Mouse (Mus musculus): ENCODE results near the gene Pcbp1. TPM values are rescaled to one million over a fixed set of nuclear protein-coding genes. Genes with fewer than 3 reads are reported as not detected.
"Not testable (repeated sequence)": the region's sequence is repeated elsewhere in the genome, so short reads cannot be mapped to it uniquely, and the experiment has no call there.

The Pcbp1 gene
- polyA plus RNA-seq, 1 experiment, result 453 TPM

- TF ChIP-seq MYOG (IDR thresholded peaks at IDR 0.05; ENCODE audit: control insufficient read depth, extremely low read depth, insufficient read length), result no peak
- TF ChIP-seq CTCF (IDR thresholded peaks at IDR 0.05; ENCODE audit: control insufficient read depth, insufficient read depth, insufficient read length), result no peak
- TF ChIP-seq CEBPB (IDR thresholded peaks at IDR 0.05; ENCODE audit: low read depth), result no peak
- no peak for TF ChIP-seq MYOD1 (IDR thresholded peaks at IDR 0.05; ENCODE audit: control insufficient read depth, insufficient read length, low read depth)
- TF ChIP-seq USF1 (IDR thresholded peaks at IDR 0.05; ENCODE audit: low read depth), result no peak
- TF ChIP-seq FOSL1 (IDR thresholded peaks at IDR 0.05; ENCODE audit: insufficient read depth, low read length, poor library complexity, severe bottlenecking), result no peak
- H3K36me3 ChIP-seq (ENCODE audit: control insufficient read depth, insufficient read depth), result peaks cover 12% of the 10 kb centered on the region
- no peak overlapping the region for H3ac ChIP-seq (ENCODE audit: control insufficient read depth, insufficient read length, low read depth)
- H3K27me3 ChIP-seq (ENCODE audit: control insufficient read depth, insufficient read depth, insufficient read length), result no peaks in the 10 kb centered on the region
- H3K79me3 ChIP-seq (ENCODE audit: low read depth), result no peaks in the 10 kb centered on the region
- no peak overlapping the region for H3K4me3 ChIP-seq (ENCODE audit: insufficient read depth, poor library complexity, severe bottlenecking)
- H3K79me2 ChIP-seq (ENCODE audit: control insufficient read depth, insufficient read depth), result no peaks in the 10 kb centered on the region
Measured at GRCm38 (mm10) chr6:86565782-86566181, 39.7 kb upstream of the Pcbp1 start.

GRCm38 (mm10) chr6:86557182-86557581 is 31.1 kb upstream of the Pcbp1 start:
- peaks cover 19% of the 10 kb centered on the region for H3K36me3 ChIP-seq (ENCODE audit: control insufficient read depth, insufficient read depth)
- H3ac ChIP-seq (ENCODE audit: control insufficient read depth, insufficient read length, low read depth); H3K79me2 ChIP-seq (ENCODE audit: control insufficient read depth, insufficient read depth); H3K4me3 ChIP-seq (ENCODE audit: insufficient read depth, poor library complexity, severe bottlenecking); H3K79me3 ChIP-seq (ENCODE audit: low read depth); H3K27me3 ChIP-seq (ENCODE audit: control insufficient read depth, insufficient read depth, insufficient read length): not testable (repeated sequence)

- no peaks in the 10 kb centered on the region for H3K79me2 ChIP-seq (ENCODE audit: control insufficient read depth, insufficient read depth)
- TF ChIP-seq MAX (IDR thresholded peaks at IDR 0.05) (no peak), CTCF (IDR thresholded peaks at IDR 0.05; ENCODE audit: control insufficient read depth, insufficient read depth, insufficient read length) (no peak), FOSL1 (IDR thresholded peaks at IDR 0.05; ENCODE audit: insufficient read depth, low read length, poor library complexity, severe bottlenecking) (no peak), USF1 (IDR thresholded peaks at IDR 0.05; ENCODE audit: low read depth) (no peak), CEBPB (IDR thresholded peaks at IDR 0.05; ENCODE audit: low read depth) (no peak), MYOG (IDR thresholded peaks at IDR 0.05; ENCODE audit: control insufficient read depth, extremely low read depth, insufficient read length) (no peak), MYOD1 (IDR thresholded peaks at IDR 0.05; ENCODE audit: control insufficient read depth, insufficient read length, low read depth) (no peak)
- no peak overlapping the region for H3K4me3 ChIP-seq (ENCODE audit: insufficient read depth, poor library complexity, severe bottlenecking)
- H3K27me3 ChIP-seq (ENCODE audit: control insufficient read depth, insufficient read depth, insufficient read length), result no peaks in the 10 kb centered on the region
- H3ac ChIP-seq (ENCODE audit: control insufficient read depth, insufficient read length, low read depth), result no peak overlapping the region
- peaks cover 19% of the 10 kb centered on the region for H3K36me3 ChIP-seq (ENCODE audit: control insufficient read depth, insufficient read depth)
- H3K79me3 ChIP-seq (ENCODE audit: low read depth), result no peaks in the 10 kb centered on the region
Measured at GRCm38 (mm10) chr6:86556345-86557058, 30.4 kb upstream of the Pcbp1 start.

- Histone ChIP-seq H3ac (ENCODE audit: control insufficient read depth, insufficient read length, low read depth) (no peak overlapping the region), H3K36me3 (ENCODE audit: control insufficient read depth, insufficient read depth) (peaks cover 47% of the 10 kb centered on the region), H3K79me3 (ENCODE audit: low read depth) (no peaks in the 10 kb centered on the region), H3K79me2 (ENCODE audit: control insufficient read depth, insufficient read depth) (no peaks in the 10 kb centered on the region), H3K27me3 (ENCODE audit: control insufficient read depth, insufficient read depth, insufficient read length) (no peaks in the 10 kb centered on the region), H3K4me3 (ENCODE audit: insufficient read depth, poor library complexity, severe bottlenecking) (no peak overlapping the region)
- TF ChIP-seq CTCF (IDR thresholded peaks at IDR 0.05; ENCODE audit: control insufficient read depth, insufficient read depth, insufficient read length) (no peak), MAX (IDR thresholded peaks at IDR 0.05) (no peak), CEBPB (IDR thresholded peaks at IDR 0.05; ENCODE audit: low read depth) (no peak), FOSL1 (IDR thresholded peaks at IDR 0.05; ENCODE audit: insufficient read depth, low read length, poor library complexity, severe bottlenecking) (no peak), MYOG (IDR thresholded peaks at IDR 0.05; ENCODE audit: control insufficient read depth, extremely low read depth, insufficient read length) (no peak), MYOD1 (IDR thresholded peaks at IDR 0.05; ENCODE audit: control insufficient read depth, insufficient read length, low read depth) (no peak), USF1 (IDR thresholded peaks at IDR 0.05; ENCODE audit: low read depth) (no peak)
Measured at GRCm38 (mm10) chr6:86550587-86550986, 24.5 kb upstream of the Pcbp1 start.

GRCm38 (mm10) chr6:86547880-86548367 is 21.8 kb upstream of the Pcbp1 start:
- H3K79me3 ChIP-seq (ENCODE audit: low read depth), result no peaks in the 10 kb centered on the region
- no peaks in the 10 kb centered on the region for H3K27me3 ChIP-seq (ENCODE audit: control insufficient read depth, insufficient read depth, insufficient read length)
- peaks cover 54% of the 10 kb centered on the region for H3K36me3 ChIP-seq (ENCODE audit: control insufficient read depth, insufficient read depth)
- no peak overlapping the region for H3K4me3 ChIP-seq (ENCODE audit: insufficient read depth, poor library complexity, severe bottlenecking)
- H3ac ChIP-seq (ENCODE audit: control insufficient read depth, insufficient read length, low read depth), result no peak overlapping the region
- TF ChIP-seq CTCF (IDR thresholded peaks at IDR 0.05; ENCODE audit: control insufficient read depth, insufficient read depth, insufficient read length) (no peak), FOSL1 (IDR thresholded peaks at IDR 0.05; ENCODE audit: insufficient read depth, low read length, poor library complexity, severe bottlenecking) (no peak), CEBPB (IDR thresholded peaks at IDR 0.05; ENCODE audit: low read depth) (no peak), MAX (IDR thresholded peaks at IDR 0.05) (no peak), MYOD1 (IDR thresholded peaks at IDR 0.05; ENCODE audit: control insufficient read depth, insufficient read length, low read depth) (no peak), USF1 (IDR thresholded peaks at IDR 0.05; ENCODE audit: low read depth) (no peak), MYOG (IDR thresholded peaks at IDR 0.05; ENCODE audit: control insufficient read depth, extremely low read depth, insufficient read length) (no peak)
- H3K79me2 ChIP-seq (ENCODE audit: control insufficient read depth, insufficient read depth), result no peaks in the 10 kb centered on the region

- peaks cover 56% of the 10 kb centered on the region for H3K36me3 ChIP-seq (ENCODE audit: control insufficient read depth, insufficient read depth)
- no peak overlapping the region for H3ac ChIP-seq (ENCODE audit: control insufficient read depth, insufficient read length, low read depth)
- TF ChIP-seq MAX (IDR thresholded peaks at IDR 0.05) (no peak), CEBPB (IDR thresholded peaks at IDR 0.05; ENCODE audit: low read depth) (no peak), FOSL1 (IDR thresholded peaks at IDR 0.05; ENCODE audit: insufficient read depth, low read length, poor library complexity, severe bottlenecking) (no peak), MYOG (IDR thresholded peaks at IDR 0.05; ENCODE audit: control insufficient read depth, extremely low read depth, insufficient read length) (no peak), CTCF (IDR thresholded peaks at IDR 0.05; ENCODE audit: control insufficient read depth, insufficient read depth, insufficient read length) (no peak), USF1 (IDR thresholded peaks at IDR 0.05; ENCODE audit: low read depth) (no peak), MYOD1 (IDR thresholded peaks at IDR 0.05; ENCODE audit: control insufficient read depth, insufficient read length, low read depth) (no peak)
Measured at GRCm38 (mm10) chr6:86547228-86547755, 21.2 kb upstream of the Pcbp1 start.

More at GRCm38 (mm10) chr6:86547228-86547755, 21.2 kb upstream of the Pcbp1 start:
- H3K79me2 ChIP-seq (ENCODE audit: control insufficient read depth, insufficient read depth), result no peaks in the 10 kb centered on the region
- no peaks in the 10 kb centered on the region for H3K79me3 ChIP-seq (ENCODE audit: low read depth)
- H3K27me3 ChIP-seq (ENCODE audit: control insufficient read depth, insufficient read depth, insufficient read length), result no peaks in the 10 kb centered on the region
- no peak overlapping the region for H3K4me3 ChIP-seq (ENCODE audit: insufficient read depth, poor library complexity, severe bottlenecking)
